Mouse (Mus musculus) MEL (cell line): ENCODE data around the gene Klrd1.

Experiments used
- CHD2 ChIP-seq: IDR thresholded peaks from 2 replicates; pipeline ENCODE4 v1.6.1; 2011; ENCODE audit warnings: low read length, improper control_type of control experiment
- CTCF ChIP-seq, 3 experiments: IDR thresholded peaks in 2 of 3; conservative IDR thresholded peaks in 1 of 3; 2 replicates each; pipeline ENCODE4 v1.5.1; 2011 to 2012; ENCODE audit warnings: low read length in 3 of 3, low read depth in 2 of 3, mild to moderate bottlenecking in 2 of 3, improper control_type of control experiment in 1 of 3, inconsistent platforms in 1 of 3, mixed read lengths in 1 of 3, moderate library complexity in 1 of 3; ENCODE audit not compliant: control insufficient read depth in 1 of 3, insufficient read depth in 1 of 3, poor library complexity in 1 of 3, severe bottlenecking in 1 of 3
- EP300 ChIP-seq, 2 experiments: IDR thresholded peaks; 2 replicates each; pipeline ENCODE4 v1.6.1; 2011; ENCODE audit warnings: improper control_type of control experiment in 2 of 2, low read length in 2 of 2, low read depth in 1 of 2, mild to moderate bottlenecking in 1 of 2
- GATA1 ChIP-seq: IDR thresholded peaks from 2 replicates; pipeline ENCODE4 v1.6.1; 2011; ENCODE audit warnings: low read depth, low read length, improper control_type of control experiment
- HCFC1 ChIP-seq: IDR thresholded peaks from 2 replicates; pipeline ENCODE4 v1.6.1; 2012; ENCODE audit warnings: low read depth, mild to moderate bottlenecking, inconsistent platforms, low read length, improper control_type of control experiment, moderate library complexity
- MAX ChIP-seq: IDR thresholded peaks from 2 replicates; pipeline ENCODE4 v1.6.1; 2011; ENCODE audit warnings: low read length, improper control_type of control experiment
- MAZ ChIP-seq: IDR thresholded peaks from 2 replicates; pipeline ENCODE4 v1.6.1; 2012; ENCODE audit warnings: low read depth, mild to moderate bottlenecking, inconsistent platforms, low read length, improper control_type of control experiment
- MEF2A ChIP-seq: IDR thresholded peaks from 2 replicates; pipeline ENCODE4 v1.6.1; 2014; ENCODE audit warnings: low read depth, mild to moderate bottlenecking, inconsistent platforms, low read length, improper control_type of control experiment; ENCODE audit not compliant: poor library complexity, insufficient replicate concordance, severe bottlenecking; ENCODE audit errors: extremely low read depth
- POLR2A ChIP-seq, 2 experiments: IDR thresholded peaks; 2 replicates each; pipeline ENCODE4 v1.6.1; 2011 to 2012; ENCODE audit warnings: low read length in 2 of 2, mild to moderate bottlenecking in 2 of 2, control low read depth in 1 of 2, improper control_type of control experiment in 1 of 2, low read depth in 1 of 2, moderate library complexity in 1 of 2; ENCODE audit not compliant: control insufficient read depth in 1 of 2, insufficient read depth in 1 of 2, poor library complexity in 1 of 2
- RCOR1 ChIP-seq: IDR thresholded peaks from 2 replicates; pipeline ENCODE4 v1.6.1; 2012; ENCODE audit warnings: low read depth, mild to moderate bottlenecking, inconsistent platforms, low read length, improper control_type of control experiment
- ZKSCAN1 ChIP-seq: IDR thresholded peaks from 2 replicates; pipeline ENCODE4 v1.6.1; 2012; ENCODE audit warnings: low read depth, mild to moderate bottlenecking, inconsistent platforms, low read length, improper control_type of control experiment, moderate library complexity
- ZNF384 ChIP-seq: IDR thresholded peaks from 2 replicates; pipeline ENCODE4 v1.6.1; 2012; ENCODE audit warnings: low read depth, mild to moderate bottlenecking, inconsistent platforms, low read length, improper control_type of control experiment

DNA sequence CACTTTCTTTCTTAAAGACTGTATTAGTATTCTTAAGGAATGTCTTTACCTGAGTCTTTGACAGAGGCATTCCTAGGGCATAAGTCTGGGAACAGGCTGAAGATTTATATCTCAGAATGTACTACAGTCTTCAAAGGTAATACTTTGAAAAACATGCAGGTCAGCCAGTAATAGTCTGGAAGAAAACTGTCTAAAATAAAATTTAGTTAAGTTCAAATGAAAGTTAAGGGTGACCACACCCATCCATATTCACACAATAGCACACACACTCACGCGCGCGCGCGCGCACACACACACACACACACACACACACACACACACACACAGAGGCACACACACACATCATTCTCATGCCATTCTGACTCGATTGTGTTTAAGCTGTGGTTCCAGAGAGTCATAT lies 14.0 kb upstream of the Klrd1 start, which contains the start of gene Klre1:
- TF ChIP-seq CHD2 (no peak), ZNF384 (no peak), EP300 (IDR thresholded peaks at IDR 0.05; ENCODE audit: low read depth in 1 of 2, low read length in 2 of 2) (no peak), MAZ (no peak), CTCF (IDR thresholded peaks at IDR 0.05 in 2 of 3, conservative IDR thresholded peaks at IDR 0.05 in 1 of 3; ENCODE audit: control insufficient read depth in 1 of 3, insufficient read depth in 1 of 3, low read depth in 2 of 3, low read length in 3 of 3, poor library complexity in 1 of 3, severe bottlenecking in 1 of 3) (no peak), GATA1 (no peak), MAX (no peak), POLR2A (IDR thresholded peaks at IDR 0.05; ENCODE audit: control insufficient read depth in 1 of 2, insufficient read depth in 1 of 2, low read depth in 1 of 2, low read length in 2 of 2, poor library complexity in 1 of 2) (no peak), RCOR1 (no peak), ZKSCAN1 (no peak), HCFC1 (no peak), MEF2A (no peak)
